Mouse (Mus musculus): ENCODE measurements at regions not wholly inside any gene's neighbourhood (a gene's known extent, or its start where the extent isn't known, plus 50 kb on each side); places are given as distances from the start of the nearest gene placed in this dataset.
"Not testable (repeated sequence)": the region's sequence is repeated elsewhere in the genome, so short reads cannot be mapped to it uniquely, and the experiment has no call there.

DNA sequence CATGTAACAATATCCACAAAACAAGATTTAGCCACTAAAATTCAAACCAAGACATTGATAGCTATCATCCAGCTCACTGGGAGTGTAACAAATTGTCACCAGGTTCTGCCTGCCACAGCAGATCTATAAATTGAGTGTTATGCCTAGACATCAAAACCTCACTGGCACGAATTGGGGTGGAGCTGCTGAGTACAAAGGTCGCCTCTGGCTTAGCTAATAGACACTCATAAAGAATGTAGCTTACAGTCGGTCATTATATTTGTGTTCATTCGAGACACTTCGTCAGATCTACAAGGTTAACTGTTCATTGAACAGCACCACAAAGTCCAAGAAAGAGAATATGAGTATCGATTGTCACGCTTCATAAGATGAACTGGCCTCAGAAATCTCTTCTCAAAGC lies 1121.3 kb downstream of the Galc start:
- ATAC-seq, result no peak
- 80% methylated on average over 7 of the region's 7 CpGs for WGBS
- Histone ChIP-seq H3K9ac (ENCODE audit: low read depth, low read length) (no peak overlapping the region), H3K36me3 (ENCODE audit: control insufficient read depth, insufficient read depth, low read length) (no peaks in the 10 kb centered on the region), H3K9me3 (ENCODE audit: control insufficient read depth, low read length) (no peaks in the 10 kb centered on the region), H3K4me1 (ENCODE audit: control insufficient read depth, insufficient read depth, low read depth, low read length) (no peaks in the 10 kb centered on the region), H3K4me3 (ENCODE audit: low read length) (no peak overlapping the region), H3K4me2 (ENCODE audit: low read length) (no peak overlapping the region), H3K27me3 (replicated peaks; ENCODE audit: control insufficient read depth, insufficient read depth, low read length) (no peaks in the 10 kb centered on the region), H3K27ac (ENCODE audit: low read depth, low read length) (no peak overlapping the region)

DNA sequence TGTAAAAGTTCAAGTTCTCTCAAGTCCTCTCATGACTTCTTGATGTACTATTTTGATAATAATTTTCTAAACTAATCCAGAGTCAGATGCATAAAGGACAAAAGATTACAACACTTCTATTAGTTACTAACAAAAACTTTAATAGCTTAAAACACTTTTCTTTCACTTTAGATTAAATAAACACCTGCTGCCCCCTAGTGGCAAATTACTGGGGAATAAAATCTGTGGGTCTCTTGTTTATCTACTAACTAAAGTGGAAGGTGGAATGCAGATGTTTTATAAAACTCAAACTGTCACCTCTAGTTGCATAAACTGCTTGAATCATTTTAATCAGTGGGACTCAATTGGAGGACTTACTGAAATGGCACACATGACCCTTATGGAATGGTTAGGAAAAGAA lies 1129.0 kb downstream of the Galc start:
- Histone ChIP-seq H3K9ac (ENCODE audit: low read depth, low read length) (no peak overlapping the region), H3K27me3 (replicated peaks; ENCODE audit: control insufficient read depth, insufficient read depth, low read length) (no peaks in the 10 kb centered on the region), H3K4me1 (ENCODE audit: control insufficient read depth, insufficient read depth, low read depth, low read length) (no peaks in the 10 kb centered on the region), H3K4me3 (ENCODE audit: low read length) (no peak overlapping the region), H3K36me3 (ENCODE audit: control insufficient read depth, insufficient read depth, low read length) (no peaks in the 10 kb centered on the region), H3K9me3 (ENCODE audit: control insufficient read depth, low read length) (no peaks in the 10 kb centered on the region), H3K27ac (ENCODE audit: low read depth, low read length) (no peak overlapping the region), H3K4me2 (ENCODE audit: low read length) (no peak overlapping the region)
- no peak for ATAC-seq

DNA sequence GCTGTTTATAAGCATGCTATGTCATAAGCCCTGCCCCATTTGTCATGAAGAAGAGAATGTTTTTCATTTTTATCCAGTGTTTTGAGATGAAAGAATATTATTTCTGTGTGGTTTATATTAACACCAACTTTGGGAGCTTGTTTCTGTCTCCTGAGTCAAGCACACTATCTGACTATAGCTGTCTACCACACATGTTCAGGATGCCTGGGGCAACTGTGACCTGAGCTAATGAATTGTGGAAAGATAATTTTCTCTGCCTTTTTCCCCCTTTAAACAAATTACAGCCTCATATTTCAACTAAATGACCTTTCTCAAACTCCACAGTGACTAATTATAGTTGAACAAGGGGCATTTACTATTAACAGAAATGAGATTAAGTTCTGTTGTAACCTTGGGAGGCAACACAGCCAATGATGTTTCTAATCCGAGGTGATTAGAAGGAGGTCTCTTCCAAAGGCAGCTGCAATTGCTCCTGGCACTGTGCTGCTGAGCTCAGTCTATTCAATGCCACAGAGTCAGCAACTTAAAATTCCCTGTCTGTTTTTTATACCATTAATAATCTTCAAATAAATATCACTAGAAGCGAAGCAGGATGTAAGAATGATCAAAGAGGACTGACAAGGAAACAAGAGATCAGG lies 1168.6 kb downstream of the Galc start:
- 41% methylated on average over 2 of the region's 2 CpGs for WGBS
- no peaks in the 10 kb centered on the region for H3K9me3 ChIP-seq (ENCODE audit: control insufficient read depth, low read length)
- H3K27me3 ChIP-seq (replicated peaks; ENCODE audit: control insufficient read depth, insufficient read depth, low read length), result no peaks in the 10 kb centered on the region
- no peaks in the 10 kb centered on the region for H3K36me3 ChIP-seq (ENCODE audit: control insufficient read depth, insufficient read depth, low read length)
- no peak overlapping the region for H3K4me3 ChIP-seq (ENCODE audit: low read length)
- ATAC-seq, result no peak
- no peak overlapping the region for H3K9ac ChIP-seq (ENCODE audit: low read depth, low read length)
- no peak overlapping the region for H3K4me2 ChIP-seq (ENCODE audit: low read length)
- no peak overlapping the region for H3K27ac ChIP-seq (ENCODE audit: low read depth, low read length)
- H3K4me1 ChIP-seq (ENCODE audit: control insufficient read depth, insufficient read depth, low read depth, low read length), result no peaks in the 10 kb centered on the region

DNA sequence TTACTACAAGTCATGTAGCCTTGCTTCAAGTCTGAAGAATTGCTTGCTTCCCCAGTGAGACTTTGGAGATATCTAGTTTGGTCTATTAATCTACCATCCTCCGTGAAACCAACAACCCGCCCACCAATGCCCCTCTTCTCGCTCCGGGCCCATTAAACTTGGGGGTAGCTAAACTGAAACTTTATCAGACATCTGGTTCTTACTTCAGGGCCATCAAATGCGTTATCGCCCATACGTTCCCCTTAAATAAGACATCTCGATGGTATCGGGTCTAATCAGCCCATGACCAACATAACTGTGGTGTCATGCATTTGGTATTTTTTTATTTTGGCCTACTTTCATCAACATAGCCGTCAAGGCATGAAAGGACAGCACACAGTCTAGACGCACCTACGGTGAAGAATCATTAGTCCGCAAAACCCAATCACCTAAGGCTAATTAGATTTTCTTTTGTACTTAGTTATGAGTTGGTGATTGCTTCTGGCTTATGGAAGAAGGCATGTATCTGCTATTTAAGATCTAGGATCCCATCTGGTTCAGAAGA lies 1197.8 kb downstream of the Galc start:
- not testable (repeated sequence) for H3K4me3 ChIP-seq (ENCODE audit: low read length); H3K4me1 ChIP-seq (ENCODE audit: control insufficient read depth, insufficient read depth, low read depth, low read length)

DNA sequence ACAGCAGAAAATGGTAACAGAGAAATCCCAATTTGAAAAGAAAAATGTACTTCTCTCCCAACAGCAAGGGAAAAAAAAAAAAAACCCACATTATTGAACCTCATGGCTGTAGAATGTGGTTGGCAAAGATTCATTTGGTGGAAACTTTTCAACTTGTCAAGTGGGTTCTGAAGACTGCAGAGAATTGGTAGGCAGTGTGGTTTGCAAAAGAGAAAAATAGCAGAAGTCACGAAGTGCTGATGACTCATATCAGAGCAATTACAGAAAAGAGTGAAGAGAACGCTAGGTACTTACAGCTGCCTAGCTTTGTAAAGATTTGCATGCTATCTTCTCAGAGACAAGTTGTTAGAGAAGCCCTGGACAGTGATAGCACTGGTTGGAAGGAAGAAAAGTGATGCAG lies 1211.6 kb downstream of the Galc start:
- no peaks in the 10 kb centered on the region for H3K36me3 ChIP-seq (ENCODE audit: control insufficient read depth, insufficient read depth, low read length)
- H3K9ac ChIP-seq (ENCODE audit: low read depth, low read length), result no peak overlapping the region
- 86% methylated on average over 2 of the region's 2 CpGs for WGBS
- H3K4me3 ChIP-seq (ENCODE audit: low read length), result no peak overlapping the region
- no peak for ATAC-seq
- no peaks in the 10 kb centered on the region for H3K9me3 ChIP-seq (ENCODE audit: control insufficient read depth, low read length)
- no peak overlapping the region for H3K27ac ChIP-seq (ENCODE audit: low read depth, low read length)
- H3K4me1 ChIP-seq (ENCODE audit: control insufficient read depth, insufficient read depth, low read depth, low read length), result no peaks in the 10 kb centered on the region
- no peak overlapping the region for H3K4me2 ChIP-seq (ENCODE audit: low read length)
- H3K27me3 ChIP-seq (replicated peaks; ENCODE audit: control insufficient read depth, insufficient read depth, low read length), result no peaks in the 10 kb centered on the region

More for the DNA sequence above, 1197.8 kb downstream of the Galc start:
- 91% methylated on average over 10 of the region's 13 CpGs for WGBS
- ATAC-seq, result peak; percentile 100
- not testable (repeated sequence) for H3K4me2 ChIP-seq (ENCODE audit: low read length); H3K36me3 ChIP-seq (ENCODE audit: control insufficient read depth, insufficient read depth, low read length); H3K27ac ChIP-seq (ENCODE audit: low read depth, low read length); H3K9ac ChIP-seq (ENCODE audit: low read depth, low read length); H3K27me3 ChIP-seq (replicated peaks; ENCODE audit: control insufficient read depth, insufficient read depth, low read length); H3K9me3 ChIP-seq (ENCODE audit: control insufficient read depth, low read length)
